Mouse (Mus musculus): ENCODE measurements around the gene Mettl14. TPM values are rescaled to one million over a fixed set of nuclear protein-coding genes. Genes with fewer than 3 reads are reported as not detected.
A peak's percentile ranks its signal among the peaks of the same experiment; 100 is the strongest.
"Not testable (repeated sequence)": the region's sequence is repeated elsewhere in the genome, so short reads cannot be mapped to it uniquely, and the experiment has no call there.

Mettl14 gene
- total and polyA plus RNA-seq, 3 experiments: 6.0 to 13.3 (median 8.7) TPM

DNA sequence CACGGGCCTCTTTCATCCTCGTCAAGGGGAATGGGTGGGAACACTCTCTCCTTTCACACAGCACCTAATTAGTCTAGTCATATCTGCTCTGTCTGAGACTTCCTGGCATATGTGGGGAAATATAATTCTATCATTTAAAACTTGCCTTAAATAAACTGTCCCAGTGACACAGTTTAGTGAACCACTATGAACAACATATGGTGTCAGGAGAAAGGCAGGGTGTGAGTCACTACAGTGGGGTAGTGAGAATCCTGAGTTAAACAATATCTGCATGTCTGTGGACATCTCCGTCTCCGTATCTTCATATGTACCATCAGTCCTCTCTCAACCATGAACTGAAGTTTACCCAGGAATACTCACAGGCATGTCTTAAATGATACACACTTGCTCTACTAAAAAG, 5.3 kb upstream of the Mettl14 start:
- Histone ChIP-seq H3K79me2 (replicated peaks; ENCODE audit: control insufficient read depth, extremely low read depth, insufficient read depth, poor library complexity, severe bottlenecking) (no peaks in the 10 kb centered on the region), H3K9ac (ENCODE audit: insufficient read depth, low read depth) (no peak overlapping the region), H3K27me3 (replicated peaks) (peaks cover 4% of the 10 kb centered on the region), H3K27ac (ENCODE audit: insufficient read depth, low read depth) (no peak overlapping the region), H3K9me3 (replicated peaks; ENCODE audit: low read length) (no peaks in the 10 kb centered on the region), H3K4me2 (ENCODE audit: insufficient read depth, low read depth, poor library complexity, severe bottlenecking) (no peak overlapping the region), H3K4me3 (replicated peaks in 1 of 3; ENCODE audit: low read depth in 2 of 3, low read length in 2 of 3, poor library complexity in 1 of 3) (no peak overlapping the region), H3K36me3 (replicated peaks in 1 of 2; ENCODE audit: control insufficient read depth in 1 of 2, insufficient read depth in 1 of 2, low read length in 1 of 2) (no peaks in the 10 kb centered on the region), H3K4me1 (ENCODE audit: control insufficient read depth in 1 of 2, insufficient read depth in 2 of 2) (no peaks in the 10 kb centered on the region)
- dilution Hi-C loops (cut with MboI; ENCODE audit: extremely low pct_ligation_motif_present, extremely low pct_unique_long_range_greater_than_20kb, low sequenced_read_pairs): no loop called here
- no peak for DNase-seq (ENCODE audit: extremely low read depth)
- in situ Hi-C loops (cut with MboI; ENCODE audit: low pct_ligation_motif_present, low pct_unique_long_range_greater_than_20kb, low sequenced_read_pairs): no loop called here
- TF ChIP-seq POLR2A (IDR thresholded peaks at IDR 0.05; ENCODE audit: low read depth, low read length): no peak
- no peak for TF ChIP-seq POLR2AphosphoS2 (IDR thresholded peaks at IDR 0.05; ENCODE audit: low read depth, low read length)
- no peak for TF ChIP-seq CHD2 (IDR thresholded peaks at IDR 0.05; ENCODE audit: low read length)
- no peak for TF ChIP-seq MAZ (IDR thresholded peaks at IDR 0.05; ENCODE audit: low read depth, low read length)
- TF ChIP-seq EP300 (IDR thresholded peaks at IDR 0.05; ENCODE audit: low read length): no peak
- no peak for TF ChIP-seq CHD1 (IDR thresholded peaks at IDR 0.05; ENCODE audit: low read depth, low read length)

DNA sequence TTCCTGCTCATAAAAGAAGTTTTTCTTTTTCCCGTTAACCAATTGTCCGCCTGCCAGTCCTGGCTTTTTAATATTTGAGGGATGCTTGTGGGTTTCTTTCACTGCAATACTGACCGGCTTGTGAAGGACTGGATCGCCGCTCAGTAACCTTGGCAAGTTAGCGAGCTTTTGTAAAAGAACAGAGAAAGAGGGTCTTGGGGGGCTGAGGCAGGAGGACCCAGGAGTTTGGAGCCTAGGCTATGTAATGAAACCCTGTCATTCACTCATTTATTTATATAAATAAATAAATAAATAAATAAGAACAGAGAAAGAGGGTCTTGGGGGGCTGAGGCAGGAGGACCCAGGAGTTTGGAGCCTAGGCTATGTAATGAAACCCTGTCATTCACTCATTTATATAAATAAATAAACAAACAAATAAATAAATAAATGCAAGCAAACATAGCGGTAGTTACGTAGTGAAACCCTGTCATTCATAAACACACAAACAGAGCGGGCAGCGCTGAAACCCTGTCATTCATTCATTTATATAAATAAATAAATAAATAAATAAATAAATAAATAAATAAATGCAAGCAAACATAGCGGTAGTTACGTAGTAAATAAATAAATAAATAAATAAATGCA, 361 bp upstream of the Mettl14 start:
- H3K9me3 ChIP-seq (replicated peaks; ENCODE audit: low read length); DNase-seq (ENCODE audit: extremely low read depth); dilution Hi-C loops (cut with MboI; ENCODE audit: extremely low pct_ligation_motif_present, extremely low pct_unique_long_range_greater_than_20kb, low sequenced_read_pairs); H3K27ac ChIP-seq (ENCODE audit: insufficient read depth, low read depth); H3K27me3 ChIP-seq (replicated peaks); in situ Hi-C loops (cut with MboI; ENCODE audit: low pct_ligation_motif_present, low pct_unique_long_range_greater_than_20kb, low sequenced_read_pairs); H3K36me3 ChIP-seq (replicated peaks in 1 of 2; ENCODE audit: control insufficient read depth in 1 of 2, insufficient read depth in 1 of 2, low read length in 1 of 2): not testable (repeated sequence)
- H3K4me1 ChIP-seq (ENCODE audit: control insufficient read depth in 1 of 2, insufficient read depth in 2 of 2): peaks cover 0 to 17% of the 10 kb centered on the region in 2 experiments; a peak in 2 of 4 replicates
- peaks cover 11% of the 10 kb centered on the region for H3K79me2 ChIP-seq (replicated peaks; ENCODE audit: control insufficient read depth, extremely low read depth, insufficient read depth, poor library complexity, severe bottlenecking)
- peak overlapping the region; percentile 78; the same call in 1 of the 2 replicates for H3K4me2 ChIP-seq (ENCODE audit: insufficient read depth, low read depth, poor library complexity, severe bottlenecking)
- H3K4me3 ChIP-seq (replicated peaks in 1 of 3; ENCODE audit: low read depth in 2 of 3, low read length in 2 of 3, poor library complexity in 1 of 3): peak overlapping the region; percentile 59 to 82 (median 59)
- H3K9ac ChIP-seq (ENCODE audit: insufficient read depth, low read depth): peak overlapping the region; percentile 94

DNA sequence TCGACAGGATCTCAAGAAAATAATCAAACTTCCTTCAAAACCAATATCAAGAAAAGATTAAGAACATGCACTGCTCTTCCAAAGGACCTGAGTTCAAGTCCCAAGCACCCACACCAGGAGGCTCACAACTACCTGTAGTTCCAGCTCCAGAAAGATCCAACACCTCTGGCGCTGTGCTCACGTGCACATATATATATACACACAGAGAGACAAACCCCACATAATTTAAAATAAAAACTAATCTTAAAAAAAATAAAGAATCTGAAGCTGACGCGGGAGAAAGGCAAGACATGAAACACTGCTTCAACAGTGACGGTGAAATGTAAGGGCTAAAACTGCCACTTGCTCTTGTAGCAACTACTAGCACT, 806 bp downstream of the Mettl14 start:
- in situ Hi-C loops (cut with MboI; ENCODE audit: low pct_ligation_motif_present, low pct_unique_long_range_greater_than_20kb, low sequenced_read_pairs): no loop called here
- no peak for DNase-seq (ENCODE audit: extremely low read depth)
- Histone ChIP-seq H3K4me1 (ENCODE audit: control insufficient read depth in 1 of 2, insufficient read depth in 2 of 2) (peaks cover 0 to 17% of the 10 kb centered on the region in 2 experiments; a peak in 2 of 4 replicates), H3K27ac (ENCODE audit: insufficient read depth, low read depth) (peak overlapping the region; percentile 80), H3K4me3 (replicated peaks in 1 of 3; ENCODE audit: low read depth in 2 of 3, low read length in 2 of 3, poor library complexity in 1 of 3) (peak overlapping the region; percentile 59 to 90 (median 82)), H3K9me3 (replicated peaks; ENCODE audit: low read length) (no peaks in the 10 kb centered on the region), H3K27me3 (replicated peaks) (peaks cover 3% of the 10 kb centered on the region), H3K36me3 (replicated peaks in 1 of 2; ENCODE audit: control insufficient read depth in 1 of 2, insufficient read depth in 1 of 2, low read length in 1 of 2) (peaks cover 0 to 17% of the 10 kb centered on the region in 2 experiments), H3K4me2 (ENCODE audit: insufficient read depth, low read depth, poor library complexity, severe bottlenecking) (peak overlapping the region; percentile 86), H3K79me2 (replicated peaks; ENCODE audit: control insufficient read depth, extremely low read depth, insufficient read depth, poor library complexity, severe bottlenecking) (peaks cover 11% of the 10 kb centered on the region), H3K9ac (ENCODE audit: insufficient read depth, low read depth) (peak overlapping the region; percentile 68)
- TF ChIP-seq BHLHE40 (IDR thresholded peaks at IDR 0.05; ENCODE audit: low read depth, low read length): peak; percentile 84
- TF ChIP-seq UBTF (IDR thresholded peaks at IDR 0.05; ENCODE audit: low read depth, low read length): no peak
- dilution Hi-C loops (cut with MboI; ENCODE audit: extremely low pct_ligation_motif_present, extremely low pct_unique_long_range_greater_than_20kb, low sequenced_read_pairs): no loop called here
